Mouse (Mus musculus) MEL (cell line): ENCODE data around the gene Gm20388. TPM values are rescaled to one million over a fixed set of nuclear protein-coding genes. Genes with fewer than 3 reads are reported as not detected.

Source experiments
- DNase-seq: peaks from one replicate; pipeline ENCODE4 v3.0.0; 2011; ENCODE audit warnings: low read depth, low spot score
- H3K27ac ChIP-seq: 2 replicates; pipeline ENCODE4 v1.5.1; 2012; ENCODE audit warnings: low read depth, mild to moderate bottlenecking, control low read depth, low read length, moderate library complexity; ENCODE audit not compliant: control insufficient read depth
- H3K27me3 ChIP-seq, 2 experiments: fragments of 150-350 bp in 1 of 2; sonication (generic) in 1 of 2; 2 replicates each; pipeline ENCODE4 v1.6.1; 2012; ENCODE audit warnings: low read length in 2 of 2, mild to moderate bottlenecking in 2 of 2, improper control_type of control experiment in 1 of 2, moderate library complexity in 1 of 2; ENCODE audit not compliant: insufficient read depth in 2 of 2, control insufficient read depth in 1 of 2
- H3K36me3 ChIP-seq, 2 experiments: 2 replicates each; pipeline ENCODE4 v1.6.1; 2012 to 2014; ENCODE audit warnings: low read length in 2 of 2, improper control_type of control experiment in 1 of 2, inconsistent platforms in 1 of 2, mild to moderate bottlenecking in 1 of 2; ENCODE audit not compliant: insufficient read depth in 2 of 2, control insufficient read depth in 1 of 2
- H3K4me1 ChIP-seq, 2 experiments: fragments of 150-350 bp in 1 of 2; sonication (generic) in 1 of 2; 2 replicates each; pipeline ENCODE4 v1.6.1; 2012; ENCODE audit warnings: low read length in 2 of 2, improper control_type of control experiment in 1 of 2, mild to moderate bottlenecking in 1 of 2; ENCODE audit not compliant: insufficient read depth in 2 of 2, control insufficient read depth in 1 of 2
- H3K4me3 ChIP-seq, 2 experiments: fragments of 150-350 bp in 1 of 2; sonication (generic) in 1 of 2; 2 replicates each; pipeline ENCODE4 v1.5.1; 2012; ENCODE audit warnings: low read depth in 2 of 2, low read length in 2 of 2, mild to moderate bottlenecking in 2 of 2, moderate library complexity in 2 of 2, control low read depth in 1 of 2, improper control_type of control experiment in 1 of 2; ENCODE audit not compliant: control insufficient read depth in 1 of 2, insufficient read depth in 1 of 2
- H3K79me2 ChIP-seq: 2 replicates; pipeline ENCODE4 v1.6.1; 2012; ENCODE audit warnings: mild to moderate bottlenecking, low read length, moderate library complexity; ENCODE audit not compliant: control insufficient read depth, poor library complexity, insufficient read depth
- H3K9ac ChIP-seq: 2 replicates; pipeline ENCODE4 v1.6.1; 2012; ENCODE audit warnings: low read depth, mild to moderate bottlenecking, control low read depth, low read length, moderate library complexity; ENCODE audit not compliant: control insufficient read depth, poor library complexity, severe bottlenecking
- H3K9me3 ChIP-seq: fragments of 150-350 bp; sonication (generic); replicated peaks from 2 replicates; pipeline ENCODE4 v1.6.1; 2012; ENCODE audit warnings: mild to moderate bottlenecking, low read length, improper control_type of control experiment, moderate library complexity; ENCODE audit not compliant: insufficient read depth
- BHLHE40 ChIP-seq: IDR thresholded peaks from 2 replicates; pipeline ENCODE4 v1.6.1; 2012; ENCODE audit warnings: low read depth, mild to moderate bottlenecking, inconsistent platforms, low read length, improper control_type of control experiment, borderline replicate concordance
- CHD1 ChIP-seq: IDR thresholded peaks from 2 replicates; pipeline ENCODE4 v1.6.1; 2012; ENCODE audit warnings: low read depth, mild to moderate bottlenecking, inconsistent platforms, low read length, improper control_type of control experiment
- CTCF ChIP-seq, 3 experiments: IDR thresholded peaks in 2 of 3; conservative IDR thresholded peaks in 1 of 3; 2 replicates each; pipeline ENCODE4 v1.5.1; 2011 to 2012; ENCODE audit warnings: low read length in 3 of 3, low read depth in 2 of 3, mild to moderate bottlenecking in 2 of 3, improper control_type of control experiment in 1 of 3, inconsistent platforms in 1 of 3, mixed read lengths in 1 of 3, moderate library complexity in 1 of 3; ENCODE audit not compliant: control insufficient read depth in 1 of 3, insufficient read depth in 1 of 3, poor library complexity in 1 of 3, severe bottlenecking in 1 of 3
- E2F4 ChIP-seq: IDR thresholded peaks from 2 replicates; pipeline ENCODE4 v1.6.1; 2011; ENCODE audit warnings: low read depth, low read length, improper control_type of control experiment, borderline replicate concordance
- ELF1 ChIP-seq: IDR thresholded peaks from 2 replicates; pipeline ENCODE4 v1.6.1; 2014; ENCODE audit warnings: low read depth, mild to moderate bottlenecking, inconsistent platforms, low read length, improper control_type of control experiment, moderate library complexity
- EP300 ChIP-seq, 2 experiments: IDR thresholded peaks; 2 replicates each; pipeline ENCODE4 v1.6.1; 2011; ENCODE audit warnings: improper control_type of control experiment in 2 of 2, low read length in 2 of 2, low read depth in 1 of 2, mild to moderate bottlenecking in 1 of 2
- GABPA ChIP-seq: IDR thresholded peaks from 2 replicates; pipeline ENCODE4 v1.6.1; 2012; ENCODE audit warnings: low read depth, mild to moderate bottlenecking, inconsistent platforms, low read length, improper control_type of control experiment, moderate library complexity
- JUND ChIP-seq: IDR thresholded peaks from 2 replicates; pipeline ENCODE4 v1.6.1; 2011; ENCODE audit warnings: low read depth, mild to moderate bottlenecking, improper control_type of control experiment, low read length
- MAFK ChIP-seq: IDR thresholded peaks from 2 replicates; pipeline ENCODE4 v1.6.1; 2011; ENCODE audit warnings: low read depth, mild to moderate bottlenecking, low read length, improper control_type of control experiment, borderline replicate concordance
- MAX ChIP-seq: IDR thresholded peaks from 2 replicates; pipeline ENCODE4 v1.6.1; 2011; ENCODE audit warnings: low read length, improper control_type of control experiment
- MEF2A ChIP-seq: IDR thresholded peaks from 2 replicates; pipeline ENCODE4 v1.6.1; 2014; ENCODE audit warnings: low read depth, mild to moderate bottlenecking, inconsistent platforms, low read length, improper control_type of control experiment; ENCODE audit not compliant: poor library complexity, insufficient replicate concordance, severe bottlenecking; ENCODE audit errors: extremely low read depth
- MYB ChIP-seq: IDR thresholded peaks from 2 replicates; pipeline ENCODE4 v1.6.1; 2011; ENCODE audit warnings: mild to moderate bottlenecking, low read depth, low read length, improper control_type of control experiment
- MYC ChIP-seq: IDR thresholded peaks from 2 replicates; pipeline ENCODE4 v1.6.1; 2011; ENCODE audit warnings: low read depth, mild to moderate bottlenecking, low read length, improper control_type of control experiment, moderate library complexity
- NELFE ChIP-seq: IDR thresholded peaks from 2 replicates; pipeline ENCODE4 v1.6.1; 2011; ENCODE audit warnings: low read depth, low read length, improper control_type of control experiment
- NRF1 ChIP-seq: IDR thresholded peaks from 2 replicates; pipeline ENCODE4 v1.6.1; 2014; ENCODE audit warnings: low read depth, mild to moderate bottlenecking, inconsistent platforms, low read length, improper control_type of control experiment, moderate library complexity; ENCODE audit not compliant: poor library complexity, insufficient read depth, severe bottlenecking
- POLR2A ChIP-seq, 2 experiments: IDR thresholded peaks; 2 replicates each; pipeline ENCODE4 v1.6.1; 2011 to 2012; ENCODE audit warnings: low read length in 2 of 2, mild to moderate bottlenecking in 2 of 2, control low read depth in 1 of 2, improper control_type of control experiment in 1 of 2, low read depth in 1 of 2, moderate library complexity in 1 of 2; ENCODE audit not compliant: control insufficient read depth in 1 of 2, insufficient read depth in 1 of 2, poor library complexity in 1 of 2
- RCOR1 ChIP-seq: IDR thresholded peaks from 2 replicates; pipeline ENCODE4 v1.6.1; 2012; ENCODE audit warnings: low read depth, mild to moderate bottlenecking, inconsistent platforms, low read length, improper control_type of control experiment
- SMC3 ChIP-seq: IDR thresholded peaks from 2 replicates; pipeline ENCODE4 v1.6.1; 2011; ENCODE audit warnings: low read depth, low read length, improper control_type of control experiment
- TAL1 ChIP-seq: IDR thresholded peaks from 2 replicates; pipeline ENCODE4 v1.6.1; 2012; ENCODE audit warnings: mild to moderate bottlenecking, inconsistent platforms, low read length, moderate library complexity, mixed read lengths
- TBP ChIP-seq: IDR thresholded peaks from 2 replicates; pipeline ENCODE4 v1.8.0; 2011; ENCODE audit warnings: low read depth, low read length, improper control_type of control experiment
- UBTF ChIP-seq: IDR thresholded peaks from 2 replicates; pipeline ENCODE4 v1.6.1; 2012; ENCODE audit warnings: low read depth, mild to moderate bottlenecking, inconsistent platforms, low read length, improper control_type of control experiment, moderate library complexity, borderline replicate concordance; ENCODE audit not compliant: insufficient read depth
- USF1 ChIP-seq: IDR thresholded peaks from 2 replicates; pipeline ENCODE4 v1.6.1; 2014; ENCODE audit warnings: low read depth, mild to moderate bottlenecking, inconsistent platforms, low read length, improper control_type of control experiment, moderate library complexity
- USF2 ChIP-seq, 2 experiments: IDR thresholded peaks; 2 replicates each; pipeline ENCODE4 v1.6.1; 2011 to 2012; ENCODE audit warnings: improper control_type of control experiment in 2 of 2, low read length in 2 of 2, borderline replicate concordance in 1 of 2, inconsistent platforms in 1 of 2, low read depth in 1 of 2, mild to moderate bottlenecking in 1 of 2; ENCODE audit not compliant: insufficient read depth in 1 of 2
- ZC3H11A ChIP-seq: IDR thresholded peaks from 2 replicates; pipeline ENCODE4 v1.6.1; 2012; ENCODE audit warnings: low read depth, mild to moderate bottlenecking, inconsistent platforms, low read length, improper control_type of control experiment
- ZKSCAN1 ChIP-seq: IDR thresholded peaks from 2 replicates; pipeline ENCODE4 v1.6.1; 2012; ENCODE audit warnings: low read depth, mild to moderate bottlenecking, inconsistent platforms, low read length, improper control_type of control experiment, moderate library complexity
- ZMIZ1 ChIP-seq: IDR thresholded peaks from 2 replicates; pipeline ENCODE4 v1.6.1; 2012; ENCODE audit warnings: low read depth, mild to moderate bottlenecking, inconsistent platforms, low read length, improper control_type of control experiment, moderate library complexity
- ZNF384 ChIP-seq: IDR thresholded peaks from 2 replicates; pipeline ENCODE4 v1.6.1; 2012; ENCODE audit warnings: low read depth, mild to moderate bottlenecking, inconsistent platforms, low read length, improper control_type of control experiment
- polyA plus RNA-seq, 2 experiments: library from polyadenylated mRNA; stranded (reverse) in 1 of 2; unstranded in 1 of 2; fragments of >175 nt in 1 of 2; fragments of >200 nt in 1 of 2; gene quantifications; 2 replicates each; pipeline versions ENCODE4 v1.2.1 to v1.2.4; 2012; ENCODE audit warnings: low replicate concordance in 2 of 2, low read depth in 1 of 2; ENCODE audit not compliant: insufficient read length in 2 of 2, insufficient read depth in 1 of 2, missing spikeins in 1 of 2
- total RNA-seq: library from RNA; depleted of rRNA; stranded (reverse); fragments of 300-350 nt; gene quantifications from 2 replicates; pipeline ENCODE4 v1.2.3, GENCODE M21; 2012

Gm20388 gene
- total and polyA plus RNA-seq, 3 experiments: 11.1 to 17.8 TPM; not detected in 1

GRCm38 (mm10) chr8:120986022-120986421 lies 1075.4 kb downstream of the Gm20388 start:
- Histone ChIP-seq H3K36me3 (no peaks in the 10 kb centered on the region), H3K9ac (no peak overlapping the region), H3K79me2 (no peaks in the 10 kb centered on the region), H3K9me3 (no peaks in the 10 kb centered on the region), H3K27ac (no peak overlapping the region), H3K27me3 (no peaks in the 10 kb centered on the region), H3K4me1 (no peaks in the 10 kb centered on the region), H3K4me3 (no peak overlapping the region)
- DNase-seq: no peak
- TF ChIP-seq E2F4 (no peak), MAX (no peak), USF2 (IDR thresholded peaks at IDR 0.05; ENCODE audit: borderline replicate concordance in 1 of 2, insufficient read depth in 1 of 2, low read depth in 1 of 2, low read length in 2 of 2) (no peak), CHD1 (no peak), ZKSCAN1 (no peak), ZMIZ1 (no peak), CTCF (IDR thresholded peaks at IDR 0.05 in 2 of 3, conservative IDR thresholded peaks at IDR 0.05 in 1 of 3; ENCODE audit: control insufficient read depth in 1 of 3, insufficient read depth in 1 of 3, low read depth in 2 of 3, low read length in 3 of 3, poor library complexity in 1 of 3, severe bottlenecking in 1 of 3) (no peak), TBP (no peak), NRF1 (no peak), MYC (no peak), ZC3H11A (no peak), JUND (no peak), EP300 (IDR thresholded peaks at IDR 0.05; ENCODE audit: low read depth in 1 of 2, low read length in 2 of 2) (no peak), MYB (no peak), MEF2A (no peak), USF1 (no peak), SMC3 (no peak), BHLHE40 (no peak)

- no peak for DNase-seq
- Histone ChIP-seq H3K9ac (no peak overlapping the region), H3K79me2 (no peaks in the 10 kb centered on the region), H3K27ac (no peak overlapping the region), H3K4me1 (no peaks in the 10 kb centered on the region), H3K27me3 (no peaks in the 10 kb centered on the region), H3K4me3 (no peak overlapping the region), H3K36me3 (no peaks in the 10 kb centered on the region), H3K9me3 (no peaks in the 10 kb centered on the region)
- TF ChIP-seq TAL1: no peak
- no peak for TF ChIP-seq USF2 (IDR thresholded peaks at IDR 0.05; ENCODE audit: borderline replicate concordance in 1 of 2, insufficient read depth in 1 of 2, low read depth in 1 of 2, low read length in 2 of 2)
- TF ChIP-seq ZKSCAN1: no peak
- no peak for TF ChIP-seq ZNF384
- no peak for TF ChIP-seq MAFK
- no peak for TF ChIP-seq ELF1
- TF ChIP-seq CHD1: no peak
- no peak for TF ChIP-seq UBTF
- TF ChIP-seq E2F4: no peak
- TF ChIP-seq GABPA: no peak
- TF ChIP-seq EP300 (IDR thresholded peaks at IDR 0.05; ENCODE audit: low read depth in 1 of 2, low read length in 2 of 2): no peak
- no peak for TF ChIP-seq POLR2A (IDR thresholded peaks at IDR 0.05; ENCODE audit: control insufficient read depth in 1 of 2, insufficient read depth in 1 of 2, low read depth in 1 of 2, low read length in 2 of 2, poor library complexity in 1 of 2)
- no peak for TF ChIP-seq RCOR1
- no peak for TF ChIP-seq JUND
- no peak for TF ChIP-seq NRF1
- no peak for TF ChIP-seq NELFE
Observed at GRCm38 (mm10) chr8:120993738-120994137, 1083.1 kb downstream of the Gm20388 start.
